Mouse (Mus musculus) erythroblast, embryonic 14.5 days (primary cell): ENCODE results near the gene Dctn1. TPM values are rescaled to one million over a fixed set of nuclear protein-coding genes. Genes with fewer than 3 reads are reported as not detected.

Experiments
- H3K27me3 ChIP-seq: 2 replicates; pipeline ENCODE4 v1.6.1; 2012; ENCODE audit warnings: inconsistent platforms; ENCODE audit not compliant: control insufficient read depth
- H3K36me3 ChIP-seq: 2 replicates; pipeline ENCODE4 v1.6.1; 2012; ENCODE audit warnings: mild to moderate bottlenecking, inconsistent platforms; ENCODE audit not compliant: control insufficient read depth
- H3K4me1 ChIP-seq: 2 replicates; pipeline ENCODE4 v1.6.1; 2012; ENCODE audit warnings: inconsistent platforms; ENCODE audit not compliant: control insufficient read depth
- H3K4me3 ChIP-seq: replicated peaks from 2 replicates; pipeline ENCODE3; 2012; ENCODE audit warnings: moderate library complexity, mild to moderate bottlenecking, inconsistent platforms
- H3K9me3 ChIP-seq: 2 replicates; pipeline ENCODE4 v1.6.1; 2012; ENCODE audit warnings: low read length, inconsistent platforms, mixed read lengths; ENCODE audit not compliant: control insufficient read depth
- GATA1 ChIP-seq: IDR thresholded peaks from 2 replicates; pipeline ENCODE4 v1.6.1; 2012; ENCODE audit warnings: low read length, inconsistent platforms, mixed read lengths
- TAL1 ChIP-seq: IDR thresholded peaks from 3 replicates; pipeline ENCODE4 v1.6.1; 2012; ENCODE audit warnings: low read length, inconsistent platforms, mixed read lengths
- polyA plus RNA-seq: library from polyadenylated mRNA; stranded (reverse); fragments of >175 nt; gene quantifications from 2 replicates; pipeline ENCODE4 v1.2.3, GENCODE M21; 2012

Dctn1 gene
- polyA plus RNA-seq, 1 experiment = 36.9 TPM

DNA sequence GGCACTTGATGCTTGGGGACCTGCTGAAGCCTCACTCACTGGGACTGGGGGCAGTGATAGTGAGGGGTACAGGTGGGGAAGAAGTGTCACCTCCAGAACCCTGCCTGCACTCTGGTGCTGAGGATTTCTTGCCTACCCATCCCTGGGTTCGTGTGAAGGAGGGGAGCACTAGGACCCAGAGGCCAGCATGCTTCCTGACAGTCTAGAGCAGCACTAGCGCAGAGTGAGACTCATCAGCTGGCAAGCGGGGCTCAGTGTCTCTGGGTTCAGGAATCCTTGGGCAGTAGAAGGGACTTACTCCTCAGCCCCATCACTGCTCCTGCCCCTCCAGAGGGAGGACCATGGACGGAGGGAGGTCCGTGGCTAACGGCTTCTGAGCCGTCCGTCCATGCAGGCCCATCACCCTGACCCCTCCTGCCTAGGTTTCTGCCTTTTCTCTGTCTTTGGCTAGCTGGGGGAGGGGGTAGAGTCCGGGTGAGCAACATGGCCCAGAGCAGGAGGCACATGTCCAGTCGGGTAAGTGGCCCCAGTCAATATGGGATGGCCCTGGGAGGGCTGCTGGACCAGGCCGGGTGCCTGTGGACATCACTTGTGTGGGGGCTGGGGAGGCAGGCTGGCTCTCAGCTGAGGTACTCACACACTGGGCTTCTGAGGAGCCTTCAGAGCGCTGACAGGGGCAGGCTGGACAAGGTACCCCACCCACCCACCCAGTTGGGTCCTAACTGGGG, 13.8 kb downstream of the Dctn1 start:
- Histone ChIP-seq H3K4me1 (peaks cover 10% of the 10 kb centered on the region), H3K9me3 (no peaks in the 10 kb centered on the region), H3K4me3 (no peak overlapping the region), H3K36me3 (peaks cover 42% of the 10 kb centered on the region), H3K27me3 (no peaks in the 10 kb centered on the region)
- no peak for TF ChIP-seq TAL1
- TF ChIP-seq GATA1 = no peak

DNA sequence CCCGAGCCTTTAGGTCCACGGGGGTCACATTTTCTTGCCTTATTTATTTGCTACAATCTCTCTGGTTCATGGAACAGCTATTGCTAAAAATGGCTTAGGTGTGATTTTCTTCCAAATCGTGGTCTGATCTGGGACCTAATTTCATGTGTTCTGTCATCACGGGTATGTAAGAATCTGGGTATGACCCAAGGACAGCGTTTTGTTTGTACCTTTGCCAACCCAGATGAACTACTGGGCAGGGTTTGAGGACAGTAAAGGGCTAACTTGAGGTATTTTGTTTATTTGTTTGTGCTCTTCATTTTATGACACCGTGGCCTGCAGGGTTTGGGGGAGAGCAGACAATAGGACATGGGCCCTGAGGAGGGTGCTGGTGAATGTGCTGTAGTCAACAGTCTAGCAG, 14.9 kb downstream of the Dctn1 start:
- peaks cover 49% of the 10 kb centered on the region for H3K36me3 ChIP-seq

DNA sequence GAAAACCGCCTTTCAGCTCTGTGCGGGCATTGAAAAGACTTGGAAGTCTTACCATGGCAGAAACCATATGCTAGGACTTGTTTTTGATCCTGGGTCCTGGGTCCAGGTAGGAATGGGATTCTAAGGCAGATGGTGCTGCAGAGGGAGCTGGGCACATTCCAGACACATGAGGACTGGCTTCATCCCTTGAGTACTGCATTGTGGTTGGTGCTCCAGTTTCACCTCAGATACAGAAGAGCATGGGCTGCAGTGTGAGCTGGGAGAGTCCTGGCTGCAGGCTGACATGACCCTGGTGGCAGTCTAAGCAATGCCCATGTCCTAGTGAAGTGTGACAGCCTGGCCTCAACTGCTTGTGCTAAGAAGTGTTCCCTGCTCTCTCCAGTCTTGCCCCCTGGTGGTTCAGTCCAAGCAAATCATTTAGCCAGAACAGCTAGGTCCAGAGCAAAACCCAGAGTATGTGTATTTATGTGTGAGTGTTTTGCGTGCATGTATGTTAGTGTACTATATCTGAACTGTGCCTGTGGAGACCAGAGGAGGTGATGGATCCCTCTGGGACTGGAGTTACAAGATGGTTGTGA, 19.2 kb downstream of the Dctn1 start:
- peaks cover 67% of the 10 kb centered on the region for H3K36me3 ChIP-seq

More for the DNA sequence above, 14.9 kb downstream of the Dctn1 start:
- Histone ChIP-seq H3K4me3 (no peak overlapping the region), H3K4me1 (peaks cover 10% of the 10 kb centered on the region), H3K27me3 (no peaks in the 10 kb centered on the region), H3K9me3 (no peaks in the 10 kb centered on the region)
- TF ChIP-seq GATA1 (no peak), TAL1 (no peak)

DNA sequence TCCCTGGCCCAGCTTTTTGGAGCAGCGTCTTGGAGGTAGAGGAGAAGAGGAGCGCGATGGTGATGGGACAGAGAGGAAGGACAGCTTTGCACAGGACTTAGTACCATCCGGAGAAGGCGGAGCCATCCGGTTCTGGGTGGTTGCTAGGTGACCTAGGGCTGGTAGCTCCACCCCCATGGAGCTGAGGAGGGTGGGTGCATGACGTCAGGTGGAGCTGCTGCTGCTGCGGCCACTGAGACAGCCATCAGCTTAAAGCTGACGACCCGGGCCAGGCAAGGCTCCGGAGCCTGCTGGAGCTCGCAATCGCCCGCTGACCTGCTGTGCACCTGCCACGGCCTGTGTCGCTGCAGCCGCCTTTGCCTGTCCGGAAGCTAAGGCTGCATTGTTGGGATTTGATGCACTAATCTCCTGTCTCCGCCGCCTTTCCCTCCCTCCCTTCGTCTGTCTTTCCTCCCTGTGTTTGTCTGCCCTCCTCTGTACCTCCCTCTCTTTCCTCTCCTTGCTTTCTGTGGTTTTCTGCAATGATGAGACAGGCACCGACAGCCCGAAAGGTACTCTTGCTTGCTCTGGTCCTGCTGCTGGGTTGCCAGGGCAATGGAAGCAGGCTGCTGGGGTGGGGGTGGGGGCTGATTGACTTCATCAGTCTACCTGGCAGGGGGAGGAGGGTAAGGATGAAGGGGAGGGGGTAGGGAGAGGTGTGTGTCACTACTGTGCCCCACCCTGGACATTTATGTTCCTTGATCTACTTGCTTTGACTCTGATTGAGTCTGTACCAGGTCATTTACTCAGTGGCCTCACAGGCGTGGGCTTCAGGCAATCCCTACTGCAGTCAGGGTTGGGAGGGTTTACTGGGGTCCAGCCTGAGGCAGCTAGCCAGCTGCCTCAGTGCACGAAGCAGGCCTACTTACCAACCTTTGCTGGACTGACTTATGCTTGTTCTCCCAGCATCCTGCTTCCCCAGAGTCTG, 20.5 kb downstream of the Dctn1 start:
- no peak for TF ChIP-seq TAL1
- TF ChIP-seq GATA1 = no peak

More for the DNA sequence above, 19.2 kb downstream of the Dctn1 start:
- Histone ChIP-seq H3K9me3 (no peaks in the 10 kb centered on the region), H3K27me3 (no peaks in the 10 kb centered on the region), H3K4me1 (peaks cover 25% of the 10 kb centered on the region), H3K4me3 (no peak overlapping the region)
- no peak for TF ChIP-seq TAL1
- TF ChIP-seq GATA1 = no peak

DNA sequence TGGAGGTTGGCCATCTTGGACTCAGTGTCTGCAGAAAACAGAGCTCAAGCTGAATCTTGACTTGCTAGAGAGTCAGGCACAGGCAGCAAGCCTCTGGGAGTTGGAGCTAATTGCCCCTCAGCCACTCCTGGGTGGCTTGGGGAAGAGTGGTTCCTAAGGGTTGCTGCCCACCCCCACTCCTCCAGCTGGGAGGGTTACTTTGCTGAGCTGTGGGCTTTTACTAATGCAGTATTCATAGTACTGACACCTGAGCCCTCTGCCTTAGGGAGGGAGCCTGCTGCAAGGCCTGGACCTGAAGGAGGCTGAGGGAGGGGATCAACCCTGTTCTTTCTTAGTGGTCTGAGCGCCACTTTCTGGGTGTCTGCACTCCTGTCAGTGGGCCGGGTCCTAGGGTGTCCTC, 21.2 kb downstream of the Dctn1 start:
- H3K4me3 ChIP-seq = no peak overlapping the region
- peaks cover 23% of the 10 kb centered on the region for H3K4me1 ChIP-seq
- H3K27me3 ChIP-seq = no peaks in the 10 kb centered on the region
- peaks cover 84% of the 10 kb centered on the region for H3K36me3 ChIP-seq
- no peaks in the 10 kb centered on the region for H3K9me3 ChIP-seq
- TF ChIP-seq GATA1 = no peak
- no peak for TF ChIP-seq TAL1

More for the DNA sequence above, 20.5 kb downstream of the Dctn1 start:
- peaks cover 23% of the 10 kb centered on the region for H3K4me1 ChIP-seq
- no peaks in the 10 kb centered on the region for H3K9me3 ChIP-seq
- H3K27me3 ChIP-seq = no peaks in the 10 kb centered on the region
- H3K36me3 ChIP-seq = peaks cover 76% of the 10 kb centered on the region
- no peak overlapping the region for H3K4me3 ChIP-seq

DNA sequence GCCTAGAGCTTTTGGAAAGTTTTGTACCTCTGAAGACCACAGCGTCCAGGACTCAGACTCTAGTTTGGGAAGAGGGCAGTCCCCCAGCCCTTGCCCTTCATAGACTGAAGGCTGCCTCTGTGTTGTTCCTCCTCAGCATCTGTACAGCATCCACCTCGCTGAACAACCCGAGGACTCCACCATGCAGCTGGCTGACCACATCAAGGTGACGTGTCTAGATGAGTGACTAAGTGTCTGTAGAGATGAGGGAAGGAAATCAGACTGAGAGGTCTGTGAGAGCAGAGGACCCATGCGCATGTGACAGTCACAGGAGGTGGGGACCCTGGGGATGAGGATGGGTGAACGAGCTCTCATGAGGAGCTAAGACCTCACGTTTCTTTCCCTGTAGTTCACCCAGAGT, 27.9 kb downstream of the Dctn1 start:
- H3K36me3 ChIP-seq = peaks cover 99% of the 10 kb centered on the region

DNA sequence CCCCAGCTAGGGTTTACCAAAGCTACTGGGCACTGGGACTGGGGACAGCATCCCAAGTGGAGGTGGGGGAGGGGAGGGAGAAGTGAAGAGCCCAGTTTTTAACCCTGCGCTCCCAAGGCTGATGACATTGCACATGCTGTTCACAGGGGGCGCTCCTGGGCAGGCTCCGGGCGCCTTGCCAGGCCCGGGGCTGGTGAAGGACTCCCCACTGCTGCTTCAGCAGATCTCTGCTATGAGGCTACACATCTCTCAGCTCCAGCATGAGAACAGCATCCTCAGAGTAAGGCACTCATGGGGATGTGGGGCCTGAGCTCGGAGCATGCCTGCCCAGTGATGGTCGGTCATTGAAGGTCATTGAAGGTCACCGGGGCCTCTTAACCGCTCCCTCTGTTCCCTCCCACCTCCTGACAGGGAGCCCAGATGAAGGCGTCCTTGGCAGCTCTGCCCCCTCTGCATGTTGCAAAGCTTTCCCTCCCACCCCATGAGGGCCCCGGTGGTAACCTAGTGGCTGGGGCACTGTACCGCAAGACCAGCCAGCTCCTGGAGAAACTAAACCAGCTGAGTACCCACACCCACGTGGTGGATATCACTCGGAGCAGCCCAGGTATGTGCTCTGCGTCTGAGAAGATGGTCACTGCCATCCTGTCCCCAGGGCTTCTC, 31.8 kb downstream of the Dctn1 start:
- Histone ChIP-seq H3K9me3 (no peaks in the 10 kb centered on the region), H3K4me3 (no peak overlapping the region), H3K36me3 (peaks cover 81% of the 10 kb centered on the region), H3K4me1 (no peaks in the 10 kb centered on the region), H3K27me3 (no peaks in the 10 kb centered on the region)
- no peak for TF ChIP-seq GATA1
- no peak for TF ChIP-seq TAL1

More for the DNA sequence above, 27.9 kb downstream of the Dctn1 start:
- Histone ChIP-seq H3K4me1 (peaks cover 6% of the 10 kb centered on the region), H3K4me3 (no peak overlapping the region), H3K9me3 (no peaks in the 10 kb centered on the region), H3K27me3 (no peaks in the 10 kb centered on the region)
- no peak for TF ChIP-seq TAL1
- TF ChIP-seq GATA1 = no peak

DNA sequence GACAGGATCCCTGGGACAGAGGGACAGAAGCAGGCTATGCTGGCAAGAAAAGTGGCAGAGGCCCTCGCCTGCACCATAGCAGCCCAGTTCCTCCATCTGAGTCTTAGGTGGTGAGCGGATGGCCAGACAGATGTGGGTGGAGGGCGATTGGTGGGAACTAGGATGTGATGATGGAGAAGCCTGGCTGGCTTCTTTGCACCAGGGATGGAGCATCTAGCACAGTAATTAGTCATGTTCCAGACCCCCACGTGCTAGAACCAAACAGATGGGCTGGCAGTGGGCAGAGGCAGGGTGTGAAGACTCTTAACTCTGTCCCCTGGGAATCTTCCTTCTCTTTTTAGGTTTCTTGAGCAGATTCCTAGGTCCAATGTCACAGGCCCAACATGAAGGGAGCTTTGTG, 37.6 kb downstream of the Dctn1 start:
- Histone ChIP-seq H3K9me3 (no peaks in the 10 kb centered on the region), H3K36me3 (peaks cover 24% of the 10 kb centered on the region), H3K4me1 (peaks cover 4% of the 10 kb centered on the region), H3K4me3 (no peak overlapping the region), H3K27me3 (no peaks in the 10 kb centered on the region; the same call in 1 of the 2 replicates)
- TF ChIP-seq GATA1 (no peak), TAL1 (no peak)

DNA sequence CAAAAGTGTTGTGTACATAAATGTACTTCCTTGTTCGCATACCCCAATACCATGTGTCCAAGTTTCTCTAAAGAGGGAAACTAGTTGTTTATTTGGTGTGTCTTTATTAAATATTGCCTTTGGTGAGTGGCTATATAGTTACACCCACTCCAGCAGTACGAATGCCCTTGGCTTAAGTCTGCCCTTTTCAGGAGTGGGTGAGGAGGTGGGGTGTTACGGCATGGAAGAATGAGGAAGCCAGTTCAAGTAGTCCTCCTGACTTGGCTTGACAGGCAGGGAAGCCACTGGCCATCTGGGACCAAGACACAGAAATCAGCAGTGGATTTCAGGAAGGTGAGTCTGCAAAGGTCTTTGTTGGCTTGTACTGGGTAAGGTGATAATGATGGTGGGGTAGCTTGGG, 40.1 kb downstream of the Dctn1 start:
- no peaks in the 10 kb centered on the region; the same call in 1 of the 2 replicates for H3K27me3 ChIP-seq
- peaks cover 4% of the 10 kb centered on the region for H3K4me1 ChIP-seq
- no peak overlapping the region for H3K4me3 ChIP-seq
- TF ChIP-seq GATA1 (no peak), TAL1 (no peak)
- no peaks in the 10 kb centered on the region for H3K9me3 ChIP-seq
- H3K36me3 ChIP-seq = peaks cover 2% of the 10 kb centered on the region; the same call in 1 of the 2 replicates
